Mouse (Mus musculus): Measurements from ENCODE around the gene Ppfia4. TPM values are rescaled to one million over a fixed set of nuclear protein-coding genes. Genes with fewer than 3 reads are reported as not detected.

The Ppfia4 gene
- 10 to 100 TPM; 55.0 to 61.6 TPM for total RNA-seq (2021)
- long read RNA-seq, experiment 1, full-length matches to known transcripts, result 2 of 54 reads
- long read RNA-seq, experiment 1, partial matches to known transcripts, result 8 of 54 reads
- long read RNA-seq, experiment 1, other reads (novel, unspliced or antisense), result 44 of 54 reads
- long read RNA-seq, experiment 2, full-length matches to known transcripts, result 3 of 59 reads
- long read RNA-seq, experiment 2, partial matches to known transcripts, result 20 of 59 reads
- long read RNA-seq, experiment 2, other reads (novel, unspliced or antisense), result 36 of 59 reads

DNA sequence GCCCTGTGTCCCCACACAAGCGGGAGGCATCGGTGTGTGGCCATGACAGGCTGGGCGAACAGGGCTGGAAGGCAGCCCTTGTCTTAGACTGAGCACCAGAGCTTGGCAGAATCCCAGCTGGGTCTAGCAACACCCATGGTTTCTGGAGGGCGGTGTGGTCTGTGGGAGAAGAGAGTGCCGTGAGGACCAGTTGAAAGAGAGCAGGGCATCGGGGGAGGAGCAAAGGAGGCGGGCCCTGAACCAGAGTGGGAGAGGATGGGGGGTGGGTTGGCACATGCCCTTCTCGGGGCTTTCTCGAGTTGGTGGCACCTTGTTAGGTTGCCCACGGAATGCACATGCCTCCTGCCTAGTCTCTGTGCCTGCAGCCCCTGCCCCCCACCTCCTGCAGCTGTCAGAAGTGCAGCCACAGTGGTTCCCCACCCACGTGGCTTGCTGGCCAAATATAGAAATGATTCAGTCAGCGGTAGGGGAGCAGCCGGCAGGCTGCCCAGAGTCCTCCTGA is at the start of gene Ppfia4:
TSS of gene Ppfia4 (minus strand) at position 159 of the 502 bp plus-strand sequence.
- peak; percentile 75 to 89 for DNase-seq (ENCODE audit: low spot score in 2 of 2)
- intact Hi-C loops (cut with DNase I), result loop anchor here (2.0 to 5.0 kb wide), 4 partner anchors 91 to 211 kb away; no protein-coding TSS in a partner anchor

DNA sequence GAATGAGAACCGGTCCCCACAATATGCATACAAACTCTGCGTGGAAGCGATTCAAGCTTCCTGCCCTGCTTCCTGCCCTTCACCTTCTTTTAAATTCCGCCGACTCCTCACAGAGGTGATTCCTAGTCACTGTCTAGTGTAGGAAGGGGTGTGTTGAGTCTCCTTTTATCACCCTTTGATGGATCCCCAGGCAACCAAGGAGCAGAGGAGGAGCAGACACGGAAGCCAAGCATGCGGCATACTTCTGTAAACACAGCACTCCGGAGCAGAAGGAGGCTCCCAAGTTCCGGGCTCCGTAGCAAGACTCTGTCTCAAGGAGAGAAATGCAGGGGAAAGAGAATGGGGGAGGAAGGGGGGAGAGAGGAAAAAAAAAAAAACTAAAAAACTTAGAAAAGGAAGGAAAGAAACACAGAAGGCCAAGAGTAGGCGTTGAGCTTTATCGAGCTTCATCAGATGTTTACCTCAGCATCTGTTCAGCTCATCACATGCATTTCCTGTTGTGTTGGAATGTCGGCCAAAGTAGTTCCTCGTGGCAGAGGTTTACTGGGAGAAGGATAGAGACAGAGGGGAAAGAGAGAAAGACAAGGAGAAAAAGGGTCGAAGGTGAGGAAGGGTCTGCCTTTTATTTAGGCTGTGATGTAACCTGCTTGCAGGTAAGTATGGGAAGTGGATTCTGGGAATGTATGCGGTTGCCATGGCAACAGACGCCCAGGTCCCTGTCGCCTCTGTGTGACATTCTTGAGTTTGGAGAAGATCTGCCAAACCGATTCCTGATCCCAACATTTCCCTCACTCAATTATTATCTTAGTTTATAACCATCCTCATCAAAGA is 49.3 kb upstream of the Ppfia4 start:
- peak; percentile 17 to 34 for DNase-seq (ENCODE audit: low spot score in 2 of 2)

GRCm38 (mm10) chr1:134381051-134381450 is 48.3 kb upstream of the Ppfia4 start:
- intact Hi-C loops (cut with DNase I), result no loop called here
- DNase-seq (ENCODE audit: low spot score in 2 of 2), result no peak

More for the DNA sequence above, 49.3 kb upstream of the Ppfia4 start:
- intact Hi-C loops (cut with DNase I), result no loop called here

- intact Hi-C loops (cut with DNase I), result no loop called here
- DNase-seq (ENCODE audit: low spot score in 2 of 2), result no peak
Measured at GRCm38 (mm10) chr1:134374124-134374523, 41.4 kb upstream of the Ppfia4 start.

- intact Hi-C loops (cut with DNase I), result loop anchor here (10.0 kb wide), 1 partner anchor 246 kb away; no protein-coding TSS in a partner anchor
- peak; percentile 58 to 78 for DNase-seq (ENCODE audit: low spot score in 2 of 2)
Measured at GRCm38 (mm10) chr1:134368777-134369337, 36.1 kb upstream of the Ppfia4 start.

- no peak for DNase-seq (ENCODE audit: low spot score in 2 of 2)
- intact Hi-C loops (cut with DNase I), result loop anchor here (10.0 kb wide), 1 partner anchor 249 kb away; no protein-coding TSS in a partner anchor
Measured at GRCm38 (mm10) chr1:134365491-134365890, 32.8 kb upstream of the Ppfia4 start.

GRCm38 (mm10) chr1:134363194-134363593 is 30.5 kb upstream of the Ppfia4 start:
- intact Hi-C loops (cut with DNase I), result loop anchor here (5.0 to 10.0 kb wide), 2 partner anchors 54 to 252 kb away; partner anchors contain the start of gene Adipor1
- DNase-seq (ENCODE audit: low spot score in 2 of 2), result no peak

GRCm38 (mm10) chr1:134361857-134362212 is 29.1 kb upstream of the Ppfia4 start, which contains the start of gene Tmem183a:
Gene Tmem183a (minus strand): TSS chr1:134361979.
- DNase-seq (ENCODE audit: low spot score in 2 of 2), result peak; percentile 95 to 97
- intact Hi-C loops (cut with DNase I), result loop anchor here (1.0 to 10.0 kb wide), 3 partner anchors 55 to 253 kb away; partner anchors contain the start of genes Adipor1 and Klhl12

GRCm38 (mm10) chr1:134361195-134361856 is 28.6 kb upstream of the Ppfia4 start:
- DNase-seq (ENCODE audit: low spot score in 2 of 2), result no peak

DNA sequence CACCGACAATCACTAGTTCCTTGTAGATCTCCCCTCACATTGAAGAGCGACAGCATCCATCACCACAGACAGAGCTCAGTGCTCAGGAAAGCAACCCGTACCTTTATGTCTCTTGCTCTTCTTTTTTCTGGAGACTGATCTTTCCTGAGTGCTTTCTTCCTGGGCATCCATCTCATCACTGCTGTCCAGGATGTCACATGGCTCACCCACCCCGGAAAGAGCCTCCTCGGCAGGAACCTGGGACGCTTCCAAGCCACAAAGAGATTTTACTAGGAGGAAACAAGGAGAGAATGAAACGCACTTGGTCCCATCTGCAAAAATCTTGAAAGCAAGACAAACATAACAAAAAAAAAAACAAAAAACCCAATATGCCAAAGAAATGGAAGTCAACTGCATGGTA is 27.9 kb upstream of the Ppfia4 start:
- intact Hi-C loops (cut with DNase I), result loop anchor here (5.0 to 10.0 kb wide), 2 partner anchors 57 to 254 kb away; partner anchors contain the start of gene Adipor1
- no peak for DNase-seq (ENCODE audit: low spot score in 2 of 2)

More at GRCm38 (mm10) chr1:134361195-134361856, 28.6 kb upstream of the Ppfia4 start:
- intact Hi-C loops (cut with DNase I), result loop anchor here (5.0 to 10.0 kb wide), 2 partner anchors 56 to 253 kb away; partner anchors contain the start of gene Adipor1

DNA sequence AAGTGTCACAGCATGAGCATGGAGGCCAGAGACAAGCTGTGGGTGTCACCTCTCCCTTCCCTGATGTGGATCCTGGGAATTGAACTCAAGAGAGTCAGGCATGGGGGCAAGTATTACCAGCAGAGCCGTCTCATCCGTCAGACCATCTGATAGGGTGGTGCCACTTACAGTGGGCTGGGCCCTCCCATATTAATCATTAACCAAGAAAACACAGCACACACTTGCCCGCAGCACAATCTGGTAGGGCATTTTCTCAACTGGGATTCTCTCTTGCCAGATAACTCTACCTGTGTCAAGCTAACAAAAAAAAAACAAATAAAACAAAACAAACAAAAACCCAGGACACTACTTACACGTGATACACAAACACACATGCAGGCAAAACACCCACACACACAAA is 24.7 kb upstream of the Ppfia4 start:
- DNase-seq (ENCODE audit: low spot score in 2 of 2), result no peak
- intact Hi-C loops (cut with DNase I), result no loop called here

- intact Hi-C loops (cut with DNase I), result no loop called here
- no peak for DNase-seq (ENCODE audit: low spot score in 2 of 2)
Measured at GRCm38 (mm10) chr1:134353326-134353725, 20.6 kb upstream of the Ppfia4 start.

DNA sequence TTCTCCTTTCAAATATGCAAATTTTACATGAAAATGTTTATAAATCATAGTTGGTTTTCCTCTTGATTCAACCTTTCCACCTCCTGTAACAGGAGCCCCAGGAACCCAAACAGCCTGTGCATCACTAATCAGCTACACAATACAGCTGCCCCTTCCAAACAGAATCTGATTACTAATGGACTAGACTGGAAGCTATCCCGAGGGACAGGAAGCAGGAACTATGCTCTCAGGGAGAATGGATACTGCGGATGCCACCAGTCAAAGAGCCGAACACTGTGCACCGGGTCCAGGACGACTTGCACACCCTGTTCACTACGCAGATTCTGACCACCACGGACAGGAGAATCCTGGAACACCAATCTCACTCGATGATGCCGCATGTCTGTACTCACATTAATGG is 15.1 kb upstream of the Ppfia4 start:
- DNase-seq (ENCODE audit: low spot score in 2 of 2), result no peak
- intact Hi-C loops (cut with DNase I), result no loop called here

DNA sequence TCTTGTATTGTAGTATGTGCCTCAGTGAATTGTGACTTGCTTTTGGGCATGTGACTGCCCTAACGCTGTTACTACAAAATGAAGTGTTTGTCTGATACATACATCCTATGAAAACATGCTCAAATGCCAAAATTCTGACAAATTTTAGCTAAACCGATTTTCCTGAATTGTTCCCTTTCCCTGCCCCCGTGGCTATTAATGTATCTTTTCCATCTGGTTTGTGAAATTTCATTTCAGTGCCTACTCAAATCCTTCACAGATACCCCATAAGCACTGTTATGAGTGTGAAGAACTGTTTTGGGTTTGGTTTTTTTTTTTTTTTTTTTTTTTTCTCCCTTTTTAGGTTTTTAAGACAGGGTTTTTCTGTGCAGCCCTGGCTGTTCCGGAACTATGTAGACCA is 12.3 kb upstream of the Ppfia4 start:
- intact Hi-C loops (cut with DNase I), result no loop called here

GRCm38 (mm10) chr1:134344005-134344950 is 11.6 kb upstream of the Ppfia4 start:
- intact Hi-C loops (cut with DNase I), result no loop called here
- peak; percentile 85 to 95 for DNase-seq (ENCODE audit: low spot score in 2 of 2)

More for the DNA sequence above, 12.3 kb upstream of the Ppfia4 start:
- peak; percentile 47 to 77 for DNase-seq (ENCODE audit: low spot score in 2 of 2)

- intact Hi-C loops (cut with DNase I), result no loop called here
- no peak for DNase-seq (ENCODE audit: low spot score in 2 of 2)
Measured at GRCm38 (mm10) chr1:134343567-134343966, 10.8 kb upstream of the Ppfia4 start.

DNA sequence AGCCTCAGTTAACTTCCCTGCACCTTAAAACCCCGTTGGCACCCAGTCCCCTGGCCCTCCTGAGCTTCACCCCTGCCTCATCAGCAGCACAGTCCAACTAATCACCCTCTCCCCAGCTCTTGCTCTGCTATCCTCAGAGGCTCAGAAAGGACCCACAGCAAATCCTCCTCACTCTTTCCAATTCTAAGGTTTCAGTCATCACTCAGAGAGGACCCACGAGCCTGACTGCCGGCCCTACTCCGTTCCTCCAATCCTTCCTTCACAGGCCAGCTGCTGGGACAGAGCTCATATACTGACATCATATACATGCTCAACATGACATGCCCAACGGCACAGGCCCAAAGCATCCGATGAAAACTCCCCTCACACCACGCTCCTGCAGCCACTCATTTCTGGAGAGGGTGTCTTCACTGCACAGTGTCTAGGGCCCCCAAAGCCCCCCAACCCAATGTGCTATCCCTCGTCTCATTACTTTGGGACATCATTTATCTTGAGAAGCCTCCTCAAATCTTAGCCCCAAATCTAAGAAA is 10.1 kb upstream of the Ppfia4 start:
- no peak for DNase-seq (ENCODE audit: low spot score in 2 of 2)
- intact Hi-C loops (cut with DNase I), result no loop called here

DNA sequence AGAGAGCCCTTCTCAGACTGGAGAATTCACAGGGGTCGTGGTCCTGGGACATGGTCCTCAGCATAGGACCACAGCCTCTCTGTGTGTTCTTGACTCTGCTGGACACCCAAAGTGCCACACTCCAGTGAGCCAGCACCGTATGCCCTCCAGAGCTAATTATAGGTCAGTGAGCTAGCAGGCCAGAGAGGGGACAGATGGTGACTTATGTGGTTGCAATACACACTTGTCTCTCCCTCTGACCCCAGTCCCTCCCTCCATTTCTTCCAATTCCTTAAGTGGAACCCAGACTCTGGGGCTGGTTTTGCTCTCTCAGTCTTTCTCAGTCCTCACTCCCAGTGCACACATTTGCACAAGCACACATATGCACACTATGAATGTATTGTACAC is 9.5 kb upstream of the Ppfia4 start:
- intact Hi-C loops (cut with DNase I), result no loop called here
- DNase-seq (ENCODE audit: low spot score in 2 of 2), result no peak

Measured in left cerebral cortex, postnatal 14 days (tissue).